Mouse (Mus musculus) myocyte (in vitro differentiated cells): ENCODE measurements around the gene Psmc6. TPM values are rescaled to one million over a fixed set of nuclear protein-coding genes. Genes with fewer than 3 reads are reported as not detected.
A peak's percentile ranks its signal among the peaks of the same experiment; 100 is the strongest.

ENCODE experiments used
- H3K27me3 ChIP-seq: one replicate; pipeline ENCODE4 v1.6.1; 2011; ENCODE audit not compliant: control insufficient read depth, insufficient read depth, insufficient read length
- H3K36me3 ChIP-seq: one replicate; pipeline ENCODE4 v1.6.1; 2011; ENCODE audit not compliant: control insufficient read depth, insufficient read depth
- H3K4me2 ChIP-seq: one replicate; pipeline ENCODE4 v1.6.1; 2011; ENCODE audit warnings: low read depth, control low read depth
- H3K4me3 ChIP-seq: one replicate; pipeline ENCODE4 v1.5.1; 2011; ENCODE audit warnings: mild to moderate bottlenecking, control low read depth, moderate library complexity
- H3K79me2 ChIP-seq: one replicate; pipeline ENCODE4 v1.6.1; 2011; ENCODE audit not compliant: control insufficient read depth, insufficient read depth
- H3ac ChIP-seq: one replicate; pipeline ENCODE4 v1.6.1; 2011; ENCODE audit not compliant: control insufficient read depth, insufficient read length
- CEBPB ChIP-seq: IDR thresholded peaks from 2 replicates; pipeline ENCODE4 v1.6.1; 2011; ENCODE audit warnings: mild to moderate bottlenecking, moderate library complexity; ENCODE audit not compliant: poor library complexity, insufficient read depth, severe bottlenecking
- E2F4 ChIP-seq: IDR thresholded peaks from one replicate; pipeline ENCODE4 v1.6.1; 2011; ENCODE audit warnings: mild to moderate bottlenecking, control low read depth, moderate library complexity; ENCODE audit not compliant: insufficient read depth
- MAX ChIP-seq: IDR thresholded peaks from one replicate; pipeline ENCODE4 v1.6.1; 2011; ENCODE audit warnings: low read depth, mild to moderate bottlenecking, control low read depth
- MYOD1 ChIP-seq, 3 experiments: IDR thresholded peaks; one replicate each; pipeline ENCODE4 v1.6.1; 2011; ENCODE audit warnings: control low read depth in 2 of 3, low read depth in 2 of 3, mild to moderate bottlenecking in 2 of 3, moderate library complexity in 1 of 3; ENCODE audit not compliant: insufficient read length in 2 of 3, control insufficient read depth in 1 of 3
- MYOG ChIP-seq, 3 experiments: IDR thresholded peaks; one replicate each; pipeline ENCODE4 v1.6.1; 2011; ENCODE audit warnings: control low read depth in 2 of 3, low read depth in 2 of 3, mild to moderate bottlenecking in 2 of 3; ENCODE audit not compliant: insufficient read length in 2 of 3, control insufficient read depth in 1 of 3, insufficient read depth in 1 of 3
- POLR2A ChIP-seq: IDR thresholded peaks from one replicate; pipeline ENCODE4 v1.6.1; 2011; ENCODE audit warnings: low read depth, mild to moderate bottlenecking, control low read depth, moderate library complexity; ENCODE audit not compliant: insufficient read length
- POLR2AphosphoS2 ChIP-seq: IDR thresholded peaks from one replicate; pipeline ENCODE4 v1.6.1; 2011; ENCODE audit warnings: low read depth, control low read depth; ENCODE audit not compliant: insufficient read length
- REST ChIP-seq: IDR thresholded peaks from one replicate; pipeline ENCODE4 v1.6.1; 2011; ENCODE audit warnings: mild to moderate bottlenecking, control low read depth, moderate library complexity; ENCODE audit not compliant: insufficient read depth, insufficient read length
- SRF ChIP-seq: IDR thresholded peaks from one replicate; pipeline ENCODE4 v1.6.1; 2011; ENCODE audit warnings: low read depth; ENCODE audit not compliant: control insufficient read depth, insufficient read length
- TCF12 ChIP-seq: IDR thresholded peaks from one replicate; pipeline ENCODE4 v1.6.1; 2011; ENCODE audit warnings: mild to moderate bottlenecking, control low read depth; ENCODE audit not compliant: poor library complexity, insufficient read depth, severe bottlenecking
- TCF3 ChIP-seq: IDR thresholded peaks from one replicate; pipeline ENCODE4 v1.6.1; 2011; ENCODE audit warnings: low read depth, control low read depth; ENCODE audit not compliant: insufficient read length
- USF1 ChIP-seq: IDR thresholded peaks from one replicate; pipeline ENCODE4 v1.6.1; 2011; ENCODE audit warnings: low read depth, mild to moderate bottlenecking, control low read depth, moderate library complexity
- polyA plus RNA-seq: library from polyadenylated mRNA; unstranded; fragments of >200 nt; fragmentation: generic; extraction: Trizol; gene quantifications from one replicate; pipeline ENCODE4 v1.2.1, GENCODE M21; 2012; ENCODE audit warnings: missing spikeins

The Psmc6 gene
- polyA plus RNA-seq, 1 experiment: 72.7 TPM

GRCm38 (mm10) chr14:45380756-45381155, 51.2 kb downstream of the Psmc6 start:
- TF ChIP-seq MYOG (IDR thresholded peaks at IDR 0.05; ENCODE audit: control insufficient read depth in 1 of 3, insufficient read depth in 1 of 3, insufficient read length in 2 of 3, low read depth in 2 of 3): no peak
- no peak for TF ChIP-seq CEBPB
- no peak for TF ChIP-seq TCF12
- TF ChIP-seq USF1: no peak
- no peak for TF ChIP-seq REST
- TF ChIP-seq MAX: no peak
- no peak for TF ChIP-seq POLR2A
- TF ChIP-seq E2F4: no peak
- no peak for TF ChIP-seq TCF3
- no peak for TF ChIP-seq MYOD1 (IDR thresholded peaks at IDR 0.05; ENCODE audit: control insufficient read depth in 1 of 3, insufficient read length in 2 of 3, low read depth in 2 of 3)
- TF ChIP-seq SRF: no peak
- no peak for TF ChIP-seq POLR2AphosphoS2
- Histone ChIP-seq H3K36me3 (peaks cover 61% of the 10 kb centered on the region), H3K4me2 (no peak overlapping the region), H3ac (no peak overlapping the region), H3K79me2 (peaks cover 17% of the 10 kb centered on the region), H3K27me3 (no peaks in the 10 kb centered on the region), H3K4me3 (no peak overlapping the region)

- TF ChIP-seq TCF3 (no peak), MYOD1 (IDR thresholded peaks at IDR 0.05; ENCODE audit: control insufficient read depth in 1 of 3, insufficient read length in 2 of 3, low read depth in 2 of 3) (no peak), USF1 (peak; percentile 38), CEBPB (no peak)
- Histone ChIP-seq H3K4me3 (no peak overlapping the region), H3K36me3 (peaks cover 66% of the 10 kb centered on the region), H3K79me2 (peaks cover 39% of the 10 kb centered on the region), H3ac (no peak overlapping the region), H3K27me3 (no peaks in the 10 kb centered on the region), H3K4me2 (no peak overlapping the region)
Observed at GRCm38 (mm10) chr14:45382912-45383311, 53.3 kb downstream of the Psmc6 start.

DNA sequence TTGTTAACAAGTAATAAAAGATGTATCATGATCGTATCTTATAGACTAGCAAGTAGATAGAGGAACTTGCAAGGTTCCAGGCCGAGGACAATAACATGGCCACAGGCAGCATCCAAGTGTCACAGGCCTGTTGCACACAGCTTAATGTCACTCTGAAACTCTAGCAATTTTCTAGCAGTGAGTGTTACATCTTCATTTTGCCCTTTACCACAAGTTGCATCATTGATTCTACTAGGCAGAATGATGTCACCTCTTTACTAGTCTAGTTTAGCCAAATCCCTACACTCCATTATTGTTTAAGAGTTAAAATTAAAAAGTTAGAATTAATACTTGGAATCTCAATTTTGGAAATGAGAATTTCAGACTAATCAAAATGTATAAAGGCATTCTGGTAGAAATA, 56.0 kb downstream of the Psmc6 start:
- no peaks in the 10 kb centered on the region for H3K27me3 ChIP-seq
- H3K36me3 ChIP-seq: peaks cover 43% of the 10 kb centered on the region
- H3ac ChIP-seq: no peak overlapping the region
- no peak overlapping the region for H3K4me3 ChIP-seq
- H3K79me2 ChIP-seq: peaks cover 41% of the 10 kb centered on the region
- peak overlapping the region; percentile 71 for H3K4me2 ChIP-seq
- peak; percentile 73 for TF ChIP-seq POLR2AphosphoS2
- peak; percentile 86 for TF ChIP-seq CEBPB
- TF ChIP-seq SRF: no peak
- no peak for TF ChIP-seq MYOG (IDR thresholded peaks at IDR 0.05; ENCODE audit: control insufficient read depth in 1 of 3, insufficient read depth in 1 of 3, insufficient read length in 2 of 3, low read depth in 2 of 3)
- TF ChIP-seq MAX: no peak
- no peak for TF ChIP-seq REST
- TF ChIP-seq USF1: no peak
- no peak for TF ChIP-seq E2F4
- TF ChIP-seq POLR2A: peak; percentile 45

- Histone ChIP-seq H3K4me3 (peak overlapping the region; percentile 42), H3K27me3 (no peaks in the 10 kb centered on the region), H3K4me2 (peak overlapping the region; percentile 71), H3K79me2 (peaks cover 41% of the 10 kb centered on the region), H3ac (no peak overlapping the region), H3K36me3 (peaks cover 26% of the 10 kb centered on the region)
- TF ChIP-seq POLR2A: no peak
- TF ChIP-seq MYOD1 (IDR thresholded peaks at IDR 0.05; ENCODE audit: control insufficient read depth in 1 of 3, insufficient read length in 2 of 3, low read depth in 2 of 3): no peak
- no peak for TF ChIP-seq TCF3
- no peak for TF ChIP-seq MYOG (IDR thresholded peaks at IDR 0.05; ENCODE audit: control insufficient read depth in 1 of 3, insufficient read depth in 1 of 3, insufficient read length in 2 of 3, low read depth in 2 of 3)
- TF ChIP-seq CEBPB: no peak
- TF ChIP-seq SRF: no peak
- TF ChIP-seq TCF12: no peak
- TF ChIP-seq MAX: no peak
- no peak for TF ChIP-seq E2F4
- no peak for TF ChIP-seq USF1
- TF ChIP-seq POLR2AphosphoS2: no peak
- TF ChIP-seq REST: no peak
Observed at GRCm38 (mm10) chr14:45387480-45387879, 57.9 kb downstream of the Psmc6 start.

DNA sequence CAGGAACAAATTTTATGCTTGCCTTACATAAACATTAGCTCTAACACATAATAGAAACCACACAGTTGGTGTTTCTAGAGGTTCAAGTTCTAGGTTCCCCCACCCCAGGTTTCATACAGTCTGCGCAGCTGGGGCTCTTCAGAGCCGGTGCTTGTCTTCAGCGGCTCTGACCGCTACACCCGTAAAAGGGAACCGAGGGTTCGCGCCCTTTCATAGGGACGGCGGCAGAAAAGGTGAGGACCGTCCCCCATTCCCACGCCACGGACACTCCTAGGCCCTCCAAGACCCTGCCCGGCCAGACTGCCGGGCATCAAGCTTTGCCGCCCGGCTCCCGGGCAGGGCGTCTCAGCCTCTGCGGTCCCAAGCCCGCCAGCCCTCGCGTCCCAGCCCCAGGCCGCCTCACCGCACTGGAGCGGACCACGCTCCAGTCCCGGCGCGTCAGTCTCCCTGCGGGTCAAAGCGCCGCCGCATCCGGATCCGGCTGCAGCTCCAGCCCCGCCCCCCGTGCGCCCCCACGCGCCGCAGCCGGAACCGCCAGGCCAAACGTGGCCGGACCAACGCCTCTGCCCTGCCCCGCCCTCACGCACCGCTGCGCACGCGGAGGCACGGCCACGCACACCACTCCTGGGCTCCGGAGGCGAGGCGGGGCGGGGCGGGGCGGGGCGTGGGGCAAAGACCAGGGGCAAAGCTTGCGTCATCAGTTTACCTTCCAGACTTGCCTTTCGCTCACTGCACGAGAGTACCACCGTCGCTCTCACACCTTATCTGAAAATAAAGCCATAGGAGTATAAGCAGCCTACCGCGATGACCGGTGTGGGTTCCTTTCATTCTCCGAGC, 59.0 kb downstream of the Psmc6 start:
- H3K4me2 ChIP-seq: peak overlapping the region; percentile 79
- H3ac ChIP-seq: peak overlapping the region; percentile 52
- H3K27me3 ChIP-seq: no peaks in the 10 kb centered on the region
- H3K36me3 ChIP-seq: peaks cover 16% of the 10 kb centered on the region
- H3K79me2 ChIP-seq: peaks cover 37% of the 10 kb centered on the region
- TF ChIP-seq POLR2AphosphoS2 (peak; percentile 70), POLR2A (peak; percentile 74), CEBPB (0 out of 2 replicates have a peak, but pooled peaks have one; percentile 30), E2F4 (no peak), MYOG (IDR thresholded peaks at IDR 0.05; ENCODE audit: control insufficient read depth in 1 of 3, insufficient read depth in 1 of 3, insufficient read length in 2 of 3, low read depth in 2 of 3) (peak in 2 of 3 experiments; percentile 47 to 49), SRF (peak; percentile 91), USF1 (no peak)
- H3K4me3 ChIP-seq: peak overlapping the region; percentile 42
